Comparison of ENCODE assay signal across 7 mouse cellular contexts in genomic region chr14:101729972-101730692, GRCm38 (mm10). TPM values are rescaled to one million over a fixed set of nuclear protein-coding genes. Genes with fewer than 3 reads are reported as not detected.
DNase-seq lines count a peak whose midpoint lies in the region; ATAC-seq and TF ChIP-seq lines count a peak whose summit lies in the region.

No protein-coding gene starts in this region.

- H3K4me1 ChIP-seq in lung, postnatal 0 days (ENCODE audit: insufficient read depth, low read depth, low read length), result no peaks in the 10 kb centered on the region
- H3K4me1 ChIP-seq in embryonic fibroblast, embryonic 13.5 days (ENCODE audit: control insufficient read depth, insufficient read depth, low read length), result peaks cover 14% of the 10 kb centered on the region
- H3K4me1 ChIP-seq in hindbrain, embryonic 14.5 days (replicated peaks; ENCODE audit: control insufficient read depth, insufficient read depth, low read length), result peaks cover 10% of the 10 kb centered on the region
- H3K4me1 ChIP-seq in midbrain, embryonic 10.5 days, result peaks cover 20% of the 10 kb centered on the region

- H3K27me3 ChIP-seq in lung, postnatal 0 days (replicated peaks; ENCODE audit: insufficient read depth, low read length), result peaks cover 7% of the 10 kb centered on the region; the same call in 1 of the 2 replicates
- H3K27me3 ChIP-seq in hindbrain, embryonic 14.5 days (ENCODE audit: control insufficient read depth, insufficient read depth, low read length), result peaks cover 41% of the 10 kb centered on the region
- peaks cover 53% of the 10 kb centered on the region for H3K27me3 ChIP-seq in midbrain, embryonic 10.5 days (ENCODE audit: low read depth, poor library complexity, severe bottlenecking)

- H3K36me3 ChIP-seq in lung, postnatal 0 days (ENCODE audit: insufficient read depth, low read length), result no peaks in the 10 kb centered on the region
- no peaks in the 10 kb centered on the region for H3K36me3 ChIP-seq in hindbrain, embryonic 14.5 days (replicated peaks; ENCODE audit: control insufficient read depth, insufficient read depth)
- H3K36me3 ChIP-seq in midbrain, embryonic 10.5 days, result no peaks in the 10 kb centered on the region

- no peaks in the 10 kb centered on the region for H3K9me3 ChIP-seq in lung, postnatal 0 days (ENCODE audit: low read length)
- H3K9me3 ChIP-seq in hindbrain, embryonic 14.5 days (ENCODE audit: control insufficient read depth, low read length), result no peaks in the 10 kb centered on the region
- H3K9me3 ChIP-seq in midbrain, embryonic 10.5 days (replicated peaks), result no peaks in the 10 kb centered on the region

- TF ChIP-seq CTCF in lung, postnatal 0 days (IDR thresholded peaks at IDR 0.05), result no peak
- no peak for TF ChIP-seq CTCF in embryonic fibroblast, embryonic 13.5 days (IDR thresholded peaks at IDR 0.05; ENCODE audit: borderline replicate concordance, insufficient read depth, low read length)

- no peak overlapping the region for H3K27ac ChIP-seq in lung, postnatal 0 days (ENCODE audit: low read length)
- peak overlapping the region; percentile 30; the same call in 1 of the 2 replicates for H3K27ac ChIP-seq in embryonic fibroblast, embryonic 13.5 days (ENCODE audit: insufficient read depth, low read length)
- H3K27ac ChIP-seq in hindbrain, embryonic 14.5 days, result no peak overlapping the region
- peak overlapping the region; percentile 60; the same call in 1 of the 2 replicates for H3K27ac ChIP-seq in midbrain, embryonic 10.5 days (replicated peaks)

- no peak for TF ChIP-seq POLR2A in embryonic fibroblast, embryonic 13.5 days (IDR thresholded peaks at IDR 0.05; ENCODE audit: low read depth, low read length)

- H3K4me2 ChIP-seq in lung, postnatal 0 days (replicated peaks; ENCODE audit: low read depth, low read length), result peak overlapping the region; percentile 94
- H3K4me2 ChIP-seq in hindbrain, embryonic 14.5 days (replicated peaks), result peak overlapping the region; percentile 99

- DNase-seq in lung, postnatal 0 days (ENCODE audit: low spot score), result no peak
- no peak for DNase-seq in lung, postnatal 36 days
- DNase-seq in hindbrain, embryonic 14.5 days (ENCODE audit: low spot score), result no peak
- no peak for DNase-seq in midbrain, embryonic 10.5 days (ENCODE audit: low spot score)
- no peak for DNase-seq in right cerebral cortex, postnatal 14 days
- DNase-seq in cerebellum, adult 11-12 months, result no peak

- TF ChIP-seq EP300 in lung, postnatal 0 days (IDR thresholded peaks at IDR 0.05), result no peak

- peak overlapping the region; percentile 59 for H3K4me3 ChIP-seq in lung, postnatal 0 days (ENCODE audit: low read depth, low read length)
- H3K4me3 ChIP-seq in embryonic fibroblast, embryonic 13.5 days (ENCODE audit: insufficient read depth, low read length), result peak overlapping the region; percentile 72
- peak overlapping the region; percentile 57 for H3K4me3 ChIP-seq in hindbrain, embryonic 14.5 days (replicated peaks; ENCODE audit: low read length)
- peak overlapping the region; percentile 74 for H3K4me3 ChIP-seq in midbrain, embryonic 10.5 days

- ATAC-seq in lung, postnatal 0 days, result peak; percentile 40
- ATAC-seq in hindbrain, embryonic 14.5 days (ENCODE audit: low FRiP score), result peak; percentile 41; the same call in 1 of the 2 replicates

- no peak overlapping the region for H3K9ac ChIP-seq in lung, postnatal 0 days (replicated peaks; ENCODE audit: low read depth)
- H3K9ac ChIP-seq in hindbrain, embryonic 14.5 days, result peak overlapping the region; percentile 65; the same call in 1 of the 2 replicates

- 1% methylated on average over 28 of the region's 28 CpGs for WGBS in lung, postnatal 0 days
- WGBS in hindbrain, embryonic 14.5 days, result 1% methylated on average over 28 of the region's 28 CpGs
- WGBS in midbrain, embryonic 10.5 days, result under 1% methylated on average over 28 of the region's 28 CpGs

RNA-seq across cellular contexts. Expression of gene Lmo7, which starts 0.4 kb away (rescaled TPM):
- polyA plus RNA-seq in lung, postnatal 0 days (2015; fragmentation: Nextera tagmentation; extraction: Ambion mirVana), result 125 and 152 TPM in 2 replicates
- polyA plus RNA-seq in embryonic fibroblast, embryonic 13.5 days (2011; ENCODE audit: insufficient read length, low read depth, missing spikeins), result 61.2 and 61.5 TPM in 2 replicates
- polyA plus RNA-seq in hindbrain, embryonic 14.5 days (2014; fragmentation: Nextera tagmentation; extraction: Ambion mirVana), result 1.6 and 2.5 TPM in 2 replicates
- 1.7 and 1.8 TPM in 2 replicates for polyA plus RNA-seq in midbrain, embryonic 10.5 days (2016; fragmentation: Nextera tagmentation; extraction: Ambion mirVana)

RNA-seq across cellular contexts. Expression of gene Gm9922, which starts 0.5 kb away (rescaled TPM):
- 1.9 and 2.1 TPM in 2 replicates for polyA plus RNA-seq in lung, postnatal 0 days (2015; fragmentation: Nextera tagmentation; extraction: Ambion mirVana)
- polyA plus RNA-seq in embryonic fibroblast, embryonic 13.5 days (2011; ENCODE audit: insufficient read length, low read depth, missing spikeins), result 1.3 TPM in 1 of 2 replicates, not detected in the other
- polyA plus RNA-seq in hindbrain, embryonic 14.5 days (2014; fragmentation: Nextera tagmentation; extraction: Ambion mirVana), result not detected in 2 replicates
- polyA plus RNA-seq in midbrain, embryonic 10.5 days (2016; fragmentation: Nextera tagmentation; extraction: Ambion mirVana), result 1.1 TPM in 1 of 2 replicates, not detected in the other

Comparison
In these comparisons a context has a peak if more than half of its experiments do, and no peak if none do; other contexts are left out.
1. H3K27ac ChIP-seq: peak in embryonic fibroblast, embryonic 13.5 days (single experiment) and midbrain, embryonic 10.5 days (single experiment); none in lung, postnatal 0 days (single experiment) and hindbrain, embryonic 14.5 days (single experiment).
2. RNA of gene Lmo7, which starts 0.4 kb away (polyA plus RNA-seq): 125 to 152 TPM in lung, postnatal 0 days and 61.2 to 61.5 TPM in embryonic fibroblast, embryonic 13.5 days; 1.7 to 1.8 TPM in midbrain, embryonic 10.5 days and 1.6 to 2.5 TPM in hindbrain, embryonic 14.5 days; every median in the first group is over 10 times any median in the second.
3. Peak in every context shown above with its lines, with median percentiles within 50 percentile points of each other: H3K4me3 ChIP-seq.